ENCODE assay signal across 14 mouse cellular contexts in the genomic region with DNA sequence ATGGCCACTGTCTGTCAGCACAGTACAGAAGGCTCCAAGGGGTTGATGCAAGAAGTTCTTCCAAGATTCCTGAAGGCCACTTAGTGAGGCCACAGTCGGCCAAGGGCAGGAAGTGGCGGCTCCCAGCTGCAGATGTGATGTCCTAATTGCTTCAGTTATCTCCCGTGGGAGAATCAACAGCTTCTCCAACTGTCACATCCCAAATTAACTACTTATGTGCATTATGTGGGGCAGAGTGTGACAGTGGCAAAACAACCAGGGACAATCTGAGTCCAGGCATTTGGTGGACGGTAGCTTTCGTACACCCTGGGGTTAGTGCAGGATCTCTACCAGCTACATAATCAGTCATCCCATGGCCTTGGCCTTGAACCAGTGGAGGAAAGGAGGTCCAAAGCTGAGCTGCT.
DNase-seq lines count a peak whose midpoint lies in the region; ATAC-seq lines count a peak whose summit lies in the region.
"Had no signal": no experiment of that assay in that cellular context is flagged by ENCODE, and none has a peak within 500 bp of the region (broad histone marks: within the 10 kb centered on the region; RNA-seq: fewer than 3 reads in every experiment).

No protein-coding gene starts in this region.

- H3K27ac ChIP-seq in heart, embryonic 10.5 days, result no peak overlapping the region
- no peak overlapping the region for H3K27ac ChIP-seq in lung, embryonic 15.5 days
- no peak overlapping the region for H3K27ac ChIP-seq in midbrain, embryonic 16.5 days (ENCODE audit: low read length)
- H3K27ac ChIP-seq: embryonic facial prominence, embryonic 12.5 days; forebrain, embryonic 10.5 days had no signal

- no peaks in the 10 kb centered on the region for H3K27me3 ChIP-seq in heart, embryonic 10.5 days (ENCODE audit: insufficient read depth, poor library complexity, severe bottlenecking)
- H3K27me3 ChIP-seq in lung, embryonic 15.5 days, result no peaks in the 10 kb centered on the region
- H3K27me3 ChIP-seq in midbrain, embryonic 16.5 days (ENCODE audit: control insufficient read depth, insufficient read depth, low read depth, low read length), result no peaks in the 10 kb centered on the region; the same call in 1 of the 2 replicates
- H3K27me3 ChIP-seq: embryonic facial prominence, embryonic 12.5 days had no signal

- 0 out of 2 replicates have a peak, but pooled peaks have one; percentile 27 for ATAC-seq in lung, embryonic 15.5 days (ENCODE audit: borderline replicate concordance, extremely low read depth, low FRiP score, low TSS enrichment)
- no peak for ATAC-seq in midbrain, embryonic 16.5 days

- no peaks in the 10 kb centered on the region for H3K36me3 ChIP-seq in heart, embryonic 10.5 days
- H3K36me3 ChIP-seq in lung, embryonic 15.5 days, result no peaks in the 10 kb centered on the region
- no peaks in the 10 kb centered on the region for H3K36me3 ChIP-seq in midbrain, embryonic 16.5 days (ENCODE audit: control insufficient read depth, insufficient read depth, low read length)
- H3K36me3 ChIP-seq: embryonic facial prominence, embryonic 12.5 days; forebrain, embryonic 10.5 days had no signal

- WGBS in heart, embryonic 10.5 days, result 42% methylated on average over 5 of the region's 5 CpGs
- 45% methylated on average over 5 of the region's 5 CpGs for WGBS in lung, embryonic 15.5 days
- WGBS in midbrain, embryonic 16.5 days, result 72% methylated on average over 5 of the region's 5 CpGs

- no peak overlapping the region for H3K9ac ChIP-seq in lung, embryonic 15.5 days
- H3K9ac ChIP-seq in midbrain, embryonic 16.5 days (ENCODE audit: low read depth, low read length), result no peak overlapping the region
- H3K9ac ChIP-seq: embryonic facial prominence, embryonic 12.5 days had no signal

- no peak overlapping the region for H3K4me3 ChIP-seq in heart, embryonic 10.5 days
- H3K4me3 ChIP-seq in lung, embryonic 15.5 days, result no peak overlapping the region
- no peak overlapping the region for H3K4me3 ChIP-seq in midbrain, embryonic 16.5 days (ENCODE audit: low read depth, low read length)
- H3K4me3 ChIP-seq: embryonic facial prominence, embryonic 12.5 days; forebrain, embryonic 10.5 days had no signal

- no peaks in the 10 kb centered on the region for H3K9me3 ChIP-seq in heart, embryonic 10.5 days
- no peaks in the 10 kb centered on the region for H3K9me3 ChIP-seq in lung, embryonic 15.5 days
- H3K9me3 ChIP-seq in midbrain, embryonic 16.5 days (replicated peaks; ENCODE audit: control insufficient read depth, low read length, poor library complexity, severe bottlenecking), result no peaks in the 10 kb centered on the region
- H3K9me3 ChIP-seq: embryonic facial prominence, embryonic 12.5 days; forebrain, embryonic 10.5 days had no signal

- peak; percentile 62 to 70 for DNase-seq in heart, adult 9 months (ENCODE audit: low spot score in 2 of 2)
- no peak for DNase-seq in heart, embryonic 10.5 days (ENCODE audit: low spot score)
- DNase-seq in lung, adult 18-20 months, result no peak
- DNase-seq in adrenal gland, postnatal 10 days, result peak; percentile 63
- DNase-seq in heart, postnatal 25 days (ENCODE audit: low spot score), result peak; percentile 48
- DNase-seq in frontal cortex, postnatal 14 days (ENCODE audit: low spot score in 2 of 2), result no peak
- DNase-seq: cerebellum, postnatal 25 days; liver; right cerebral cortex, postnatal 25 days; thymus, postnatal 4 days had no signal

- intact Hi-C loops in heart, postnatal 25 days (cut with DNase I), result loop anchor here (10.0 kb wide), 1 partner anchor 240 kb away; the partner anchor contains the start of genes Acp1 and Sh3yl1

- peaks cover 12% of the 10 kb centered on the region for H3K4me1 ChIP-seq in heart, embryonic 10.5 days
- H3K4me1 ChIP-seq in lung, embryonic 15.5 days, result peaks cover 31% of the 10 kb centered on the region
- no peaks in the 10 kb centered on the region for H3K4me1 ChIP-seq in midbrain, embryonic 16.5 days (ENCODE audit: control insufficient read depth, insufficient read depth, low read length)

- no peak overlapping the region for H3K4me2 ChIP-seq in lung, embryonic 15.5 days
- H3K4me2 ChIP-seq in midbrain, embryonic 16.5 days (ENCODE audit: low read length), result no peak overlapping the region
- H3K4me2 ChIP-seq: embryonic facial prominence, embryonic 12.5 days had no signal

Comparison
In these comparisons a context has a peak if more than half of its experiments do, and no peak if none do; other contexts are left out.
1. DNase-seq: peak in heart, adult 9 months (2 of 2), adrenal gland, postnatal 10 days (single experiment) and heart, postnatal 25 days (single experiment); none in heart, embryonic 10.5 days (single experiment), lung, adult 18-20 months (0 of 2) and frontal cortex, postnatal 14 days (0 of 2).